Mouse (Mus musculus): Measurements from ENCODE around the gene Serpina3g. TPM values are rescaled to one million over a fixed set of nuclear protein-coding genes. Genes with fewer than 3 reads are reported as not detected.
A peak's percentile ranks its signal among the peaks of the same experiment; 100 is the strongest.

The Serpina3g gene
- 8.0 and 14.4 TPM in 2 replicates for polyA plus RNA-seq (2012; rRNA removed)

- H3K4me3 ChIP-seq (ENCODE audit: control insufficient read depth, low read depth, low read length), result no peak within 1 kb of the TSS
- H3K36me3 ChIP-seq (ENCODE audit: control insufficient read depth, insufficient read depth, low read length), result no peaks in the 10 kb centered on the region
- TF ChIP-seq POLR2A (IDR thresholded peaks at IDR 0.05; ENCODE audit: control insufficient read depth, low read depth, low read length), result no peak
- TF ChIP-seq CTCF (IDR thresholded peaks at IDR 0.05; ENCODE audit: control insufficient read depth, insufficient read depth, insufficient replicate concordance, low read depth, low read length), result no peak
- H3K27me3 ChIP-seq (ENCODE audit: control insufficient read depth, insufficient read depth, low read length), result no peaks in the 10 kb centered on the region
- no peaks in the 10 kb centered on the region for H3K4me1 ChIP-seq (ENCODE audit: control insufficient read depth, insufficient read depth, low read length)
- peak within 1 kb of the TSS; percentile 26; the same call in 1 of the 2 replicates for H3K27ac ChIP-seq (ENCODE audit: control insufficient read depth, insufficient read depth, low read depth, low read length)
These were observed at the start of gene Serpina3g for GRCm38 (mm10) chr12:104235915-104236314. Gene Serpina3g, plus strand, starts transcription at chr12:104236245.

DNA sequence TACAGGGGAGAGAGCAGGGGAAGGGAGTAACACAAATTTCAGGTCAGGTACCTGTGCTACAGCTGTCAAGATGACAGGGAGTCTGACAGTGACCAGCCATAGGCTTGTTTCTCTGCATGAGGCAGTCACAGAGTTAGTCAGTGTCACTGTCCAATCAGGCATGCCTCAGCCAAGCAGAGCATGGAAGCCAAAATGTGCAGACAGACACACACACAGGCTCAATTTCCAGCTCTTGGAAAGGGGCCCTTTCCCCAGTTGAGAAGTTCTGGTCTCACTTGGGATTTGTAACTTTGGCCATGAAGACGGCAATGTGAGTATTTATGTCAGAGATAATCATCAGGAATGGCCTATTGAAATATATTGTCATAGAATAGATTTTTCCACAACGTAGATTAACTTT is 46.8 kb upstream of the Serpina3g start:
- Histone ChIP-seq H3K36me3 (ENCODE audit: control insufficient read depth, insufficient read depth, low read length) (no peaks in the 10 kb centered on the region), H3K4me3 (ENCODE audit: control insufficient read depth, low read depth, low read length) (no peak overlapping the region), H3K4me1 (ENCODE audit: control insufficient read depth, insufficient read depth, low read length) (no peaks in the 10 kb centered on the region), H3K27ac (ENCODE audit: control insufficient read depth, insufficient read depth, low read depth, low read length) (no peak overlapping the region), H3K27me3 (ENCODE audit: control insufficient read depth, insufficient read depth, low read length) (no peaks in the 10 kb centered on the region)
- TF ChIP-seq CTCF (IDR thresholded peaks at IDR 0.05; ENCODE audit: control insufficient read depth, insufficient read depth, insufficient replicate concordance, low read depth, low read length) (no peak), POLR2A (IDR thresholded peaks at IDR 0.05; ENCODE audit: control insufficient read depth, low read depth, low read length) (no peak)

GRCm38 (mm10) chr12:104190852-104191251 is 45.2 kb upstream of the Serpina3g start:
- Histone ChIP-seq H3K27me3 (ENCODE audit: control insufficient read depth, insufficient read depth, low read length) (no peaks in the 10 kb centered on the region), H3K4me1 (ENCODE audit: control insufficient read depth, insufficient read depth, low read length) (no peaks in the 10 kb centered on the region)
- TF ChIP-seq CTCF (IDR thresholded peaks at IDR 0.05; ENCODE audit: control insufficient read depth, insufficient read depth, insufficient replicate concordance, low read depth, low read length), result no peak
- no peak for TF ChIP-seq POLR2A (IDR thresholded peaks at IDR 0.05; ENCODE audit: control insufficient read depth, low read depth, low read length)

DNA sequence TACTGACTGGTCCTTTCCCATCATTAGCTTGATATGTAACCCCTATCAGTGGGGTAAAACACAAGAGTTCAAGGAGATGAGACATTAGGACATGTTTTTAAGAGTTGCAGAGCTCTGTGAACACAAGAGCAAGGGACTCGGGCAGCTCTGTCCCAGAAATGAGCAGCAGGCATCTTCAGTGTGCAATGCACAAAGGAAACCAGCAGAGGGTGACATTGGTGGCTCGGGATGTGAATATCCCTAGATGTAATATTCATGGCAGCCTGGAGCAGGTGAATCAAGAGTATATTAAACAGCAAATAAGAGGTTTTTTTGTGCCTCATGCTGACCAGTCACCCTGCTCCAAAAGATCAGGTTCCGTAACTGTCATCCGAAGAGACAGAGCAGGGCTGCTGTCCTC is 26.9 kb upstream of the Serpina3g start:
- no peaks in the 10 kb centered on the region for H3K4me1 ChIP-seq (ENCODE audit: control insufficient read depth, insufficient read depth, low read length)
- TF ChIP-seq POLR2A (IDR thresholded peaks at IDR 0.05; ENCODE audit: control insufficient read depth, low read depth, low read length) (no peak), CTCF (IDR thresholded peaks at IDR 0.05; ENCODE audit: control insufficient read depth, insufficient read depth, insufficient replicate concordance, low read depth, low read length) (no peak)

More at GRCm38 (mm10) chr12:104190852-104191251, 45.2 kb upstream of the Serpina3g start:
- Histone ChIP-seq H3K27ac (ENCODE audit: control insufficient read depth, insufficient read depth, low read depth, low read length) (no peak overlapping the region), H3K4me3 (ENCODE audit: control insufficient read depth, low read depth, low read length) (no peak overlapping the region), H3K36me3 (ENCODE audit: control insufficient read depth, insufficient read depth, low read length) (no peaks in the 10 kb centered on the region)

GRCm38 (mm10) chr12:104209802-104210201 is 26.2 kb upstream of the Serpina3g start:
- no peaks in the 10 kb centered on the region for H3K36me3 ChIP-seq (ENCODE audit: control insufficient read depth, insufficient read depth, low read length)
- H3K27ac ChIP-seq (ENCODE audit: control insufficient read depth, insufficient read depth, low read depth, low read length), result no peak overlapping the region
- H3K4me3 ChIP-seq (ENCODE audit: control insufficient read depth, low read depth, low read length), result no peak overlapping the region
- TF ChIP-seq POLR2A (IDR thresholded peaks at IDR 0.05; ENCODE audit: control insufficient read depth, low read depth, low read length) (no peak), CTCF (IDR thresholded peaks at IDR 0.05; ENCODE audit: control insufficient read depth, insufficient read depth, insufficient replicate concordance, low read depth, low read length) (no peak)
- H3K27me3 ChIP-seq (ENCODE audit: control insufficient read depth, insufficient read depth, low read length), result no peaks in the 10 kb centered on the region
- H3K4me1 ChIP-seq (ENCODE audit: control insufficient read depth, insufficient read depth, low read length), result no peaks in the 10 kb centered on the region

More for the DNA sequence above, 26.9 kb upstream of the Serpina3g start:
- Histone ChIP-seq H3K27ac (ENCODE audit: control insufficient read depth, insufficient read depth, low read depth, low read length) (no peak overlapping the region), H3K4me3 (ENCODE audit: control insufficient read depth, low read depth, low read length) (no peak overlapping the region), H3K27me3 (ENCODE audit: control insufficient read depth, insufficient read depth, low read length) (no peaks in the 10 kb centered on the region), H3K36me3 (ENCODE audit: control insufficient read depth, insufficient read depth, low read length) (no peaks in the 10 kb centered on the region)

- no peak overlapping the region for H3K4me3 ChIP-seq (ENCODE audit: control insufficient read depth, low read depth, low read length)
These were observed 22.2 kb upstream of the Serpina3g start for GRCm38 (mm10) chr12:104213689-104214444.

GRCm38 (mm10) chr12:104214445-104214753 is 21.6 kb upstream of the Serpina3g start, which contains the start of gene Serpina3f:
Gene Serpina3f, plus strand, starts transcription at chr12:104214544.
- H3K27me3 ChIP-seq (ENCODE audit: control insufficient read depth, insufficient read depth, low read length), result no peaks in the 10 kb centered on the region
- H3K4me3 ChIP-seq (ENCODE audit: control insufficient read depth, low read depth, low read length), result no peak within 1 kb of the TSS
- H3K36me3 ChIP-seq (ENCODE audit: control insufficient read depth, insufficient read depth, low read length), result no peaks in the 10 kb centered on the region
- no peaks in the 10 kb centered on the region for H3K4me1 ChIP-seq (ENCODE audit: control insufficient read depth, insufficient read depth, low read length)
- H3K27ac ChIP-seq (ENCODE audit: control insufficient read depth, insufficient read depth, low read depth, low read length), result no peak within 1 kb of the TSS
- TF ChIP-seq POLR2A (IDR thresholded peaks at IDR 0.05; ENCODE audit: control insufficient read depth, low read depth, low read length) (no peak), CTCF (IDR thresholded peaks at IDR 0.05; ENCODE audit: control insufficient read depth, insufficient read depth, insufficient replicate concordance, low read depth, low read length) (no peak)

More at GRCm38 (mm10) chr12:104213689-104214444, 22.2 kb upstream of the Serpina3g start:
- Histone ChIP-seq H3K27me3 (ENCODE audit: control insufficient read depth, insufficient read depth, low read length) (no peaks in the 10 kb centered on the region), H3K4me1 (ENCODE audit: control insufficient read depth, insufficient read depth, low read length) (no peaks in the 10 kb centered on the region), H3K36me3 (ENCODE audit: control insufficient read depth, insufficient read depth, low read length) (no peaks in the 10 kb centered on the region), H3K27ac (ENCODE audit: control insufficient read depth, insufficient read depth, low read depth, low read length) (no peak overlapping the region)
- TF ChIP-seq CTCF (IDR thresholded peaks at IDR 0.05; ENCODE audit: control insufficient read depth, insufficient read depth, insufficient replicate concordance, low read depth, low read length), result no peak
- no peak for TF ChIP-seq POLR2A (IDR thresholded peaks at IDR 0.05; ENCODE audit: control insufficient read depth, low read depth, low read length)

Data from testis, adult 2 months (tissue).